ENCODE assay signal across 24 mouse cellular contexts in genomic region chr12:102258522-102259112, GRCm38 (mm10). TPM values are rescaled to one million over a fixed set of nuclear protein-coding genes. Genes with fewer than 3 reads are reported as not detected.
A peak's percentile ranks its signal among the peaks of the same experiment; 100 is the strongest.
DNase-seq lines count a peak whose midpoint lies in the region; ATAC-seq and TF ChIP-seq lines count a peak whose summit lies in the region.
"Had no signal": no experiment of that assay in that cellular context is flagged by ENCODE, and none has a peak within 500 bp of the region (broad histone marks: within the 10 kb centered on the region; RNA-seq: fewer than 3 reads in every experiment).

No protein-coding gene starts in this region.

- H3K9me3 ChIP-seq in hindbrain, postnatal 0 days (ENCODE audit: low read length): no peaks in the 10 kb centered on the region
- H3K9me3 ChIP-seq in hindbrain, embryonic 10.5 days: no peaks in the 10 kb centered on the region
- no peaks in the 10 kb centered on the region for H3K9me3 ChIP-seq in liver, embryonic 12.5 days (replicated peaks)
- H3K9me3 ChIP-seq in midbrain, embryonic 15.5 days: no peaks in the 10 kb centered on the region
- H3K9me3 ChIP-seq in forebrain, embryonic 12.5 days: no peaks in the 10 kb centered on the region
- H3K9me3 ChIP-seq: embryonic facial prominence, embryonic 13.5 days; megakaryocyte, embryonic 14.5 days had no signal

- no peak overlapping the region for H3K4me2 ChIP-seq in hindbrain, postnatal 0 days (ENCODE audit: low read depth, low read length)
- no peak overlapping the region for H3K4me2 ChIP-seq in liver, embryonic 12.5 days
- no peak overlapping the region for H3K4me2 ChIP-seq in midbrain, embryonic 15.5 days
- H3K4me2 ChIP-seq in forebrain, embryonic 12.5 days: no peak overlapping the region
- H3K4me2 ChIP-seq: embryonic facial prominence, embryonic 13.5 days had no signal

- H3K27ac ChIP-seq in hindbrain, postnatal 0 days: no peak overlapping the region
- no peak overlapping the region for H3K27ac ChIP-seq in hindbrain, embryonic 10.5 days
- no peak overlapping the region for H3K27ac ChIP-seq in liver, embryonic 12.5 days
- H3K27ac ChIP-seq in midbrain, embryonic 15.5 days: no peak overlapping the region
- no peak overlapping the region for H3K27ac ChIP-seq in forebrain, embryonic 12.5 days
- H3K27ac ChIP-seq: embryonic facial prominence, embryonic 13.5 days; kidney, postnatal 0 days; layer of hippocampus, adult 2 months; stomach, postnatal 0 days had no signal

- TF ChIP-seq CTCF in hindbrain, postnatal 0 days (IDR thresholded peaks at IDR 0.05; ENCODE audit: low read depth): no peak

- no peaks in the 10 kb centered on the region for H3K27me3 ChIP-seq in hindbrain, postnatal 0 days (ENCODE audit: insufficient read depth, low read length)
- no peaks in the 10 kb centered on the region for H3K27me3 ChIP-seq in hindbrain, embryonic 10.5 days (ENCODE audit: insufficient read depth, poor library complexity, severe bottlenecking)
- no peaks in the 10 kb centered on the region for H3K27me3 ChIP-seq in liver, embryonic 12.5 days (replicated peaks)
- H3K27me3 ChIP-seq in midbrain, embryonic 15.5 days (replicated peaks): no peaks in the 10 kb centered on the region
- H3K27me3 ChIP-seq in forebrain, embryonic 12.5 days: no peaks in the 10 kb centered on the region
- H3K27me3 ChIP-seq: embryonic facial prominence, embryonic 13.5 days had no signal

- H3K4me1 ChIP-seq in hindbrain, postnatal 0 days (ENCODE audit: insufficient read depth, low read length): no peaks in the 10 kb centered on the region
- H3K4me1 ChIP-seq in hindbrain, embryonic 10.5 days (replicated peaks): peaks cover 23% of the 10 kb centered on the region
- peaks cover 13% of the 10 kb centered on the region; the same call in 1 of the 2 replicates for H3K4me1 ChIP-seq in liver, embryonic 12.5 days
- no peaks in the 10 kb centered on the region for H3K4me1 ChIP-seq in midbrain, embryonic 15.5 days
- no peaks in the 10 kb centered on the region for H3K4me1 ChIP-seq in forebrain, embryonic 12.5 days

- no peak for ATAC-seq in hindbrain, postnatal 0 days
- peak; percentile 74 for ATAC-seq in liver, embryonic 12.5 days
- peak; percentile 93 for ATAC-seq in megakaryocyte-erythroid progenitor cell, adult 5-6 weeks (replicated peaks; ENCODE audit: low FRiP score, low TSS enrichment, poor library complexity, severe bottlenecking)
- no peak for ATAC-seq in midbrain, embryonic 15.5 days (replicated peaks)
- no peak for ATAC-seq in forebrain, embryonic 12.5 days (ENCODE audit: low FRiP score)
- ATAC-seq: activated CD4-positive, CD25-positive, alpha-beta regulatory T cell, adult 4 months; lung, postnatal 0 days; midbrain, embryonic 16.5 days had no signal

- 74% methylated on average over 3 of the region's 3 CpGs for WGBS in hindbrain, postnatal 0 days
- 80% methylated on average over 3 of the region's 3 CpGs for WGBS in hindbrain, embryonic 10.5 days
- WGBS in liver, embryonic 12.5 days (ENCODE audit: insufficient replicate concordance): 27% methylated on average over 3 of the region's 3 CpGs
- WGBS in midbrain, embryonic 15.5 days: 80% methylated on average over 3 of the region's 3 CpGs
- 86% methylated on average over 3 of the region's 3 CpGs for WGBS in forebrain, embryonic 12.5 days

- no peak overlapping the region for H3K9ac ChIP-seq in hindbrain, postnatal 0 days (replicated peaks; ENCODE audit: low read length)
- H3K9ac ChIP-seq in liver, embryonic 12.5 days: no peak overlapping the region
- no peak overlapping the region for H3K9ac ChIP-seq in midbrain, embryonic 15.5 days
- no peak overlapping the region for H3K9ac ChIP-seq in forebrain, embryonic 12.5 days
- H3K9ac ChIP-seq: embryonic facial prominence, embryonic 13.5 days had no signal

- DNase-seq in hindbrain, postnatal 0 days (ENCODE audit: low spot score): peak; percentile 19
- DNase-seq in hindbrain, embryonic 10.5 days (ENCODE audit: low spot score): no peak
- DNase-seq in c-Kit-positive CD71-positive TER-119-negative erythroid progenitor cells, embryonic 14.5 days (ENCODE audit: low read depth): peak; percentile 6
- DNase-seq in kidney, postnatal 4 days: no peak
- DNase-seq: adrenal gland, postnatal 10 days; B cell, adult 2 months; cerebellum, adult 2 months; heart, adult 18-20 months; heart, postnatal 4 days; kidney, adult 18-20 months; layer of hippocampus, postnatal 36 days; thymus, postnatal 36 days had no signal

- H3K4me3 ChIP-seq in hindbrain, postnatal 0 days (ENCODE audit: low read length): no peak overlapping the region
- H3K4me3 ChIP-seq in hindbrain, embryonic 10.5 days: no peak overlapping the region
- no peak overlapping the region for H3K4me3 ChIP-seq in liver, embryonic 12.5 days
- H3K4me3 ChIP-seq in midbrain, embryonic 15.5 days: no peak overlapping the region
- H3K4me3 ChIP-seq in forebrain, embryonic 12.5 days (replicated peaks): no peak overlapping the region
- H3K4me3 ChIP-seq: embryonic facial prominence, embryonic 13.5 days; layer of hippocampus, adult 2 months; megakaryocyte, embryonic 14.5 days had no signal

- H3K36me3 ChIP-seq in hindbrain, postnatal 0 days (ENCODE audit: insufficient read depth, low read length): no peaks in the 10 kb centered on the region
- H3K36me3 ChIP-seq in hindbrain, embryonic 10.5 days: no peaks in the 10 kb centered on the region
- H3K36me3 ChIP-seq in liver, embryonic 12.5 days: no peaks in the 10 kb centered on the region
- no peaks in the 10 kb centered on the region for H3K36me3 ChIP-seq in midbrain, embryonic 15.5 days (replicated peaks)
- H3K36me3 ChIP-seq in forebrain, embryonic 12.5 days (replicated peaks): no peaks in the 10 kb centered on the region
- H3K36me3 ChIP-seq: embryonic facial prominence, embryonic 13.5 days had no signal

RNA-seq across cellular contexts. Expression of gene Rin3, which starts 24.2 kb away (rescaled TPM):
- 2.0 and 3.2 TPM in 2 replicates for total RNA-seq in hindbrain, postnatal 0 days (2014; rRNA removed)
- 1.7 and 1.8 TPM in 2 replicates for polyA plus RNA-seq in hindbrain, postnatal 0 days (2015; fragmentation: Nextera tagmentation; extraction: Ambion mirVana)
- polyA plus RNA-seq in hindbrain, embryonic 10.5 days (2016; fragmentation: Nextera tagmentation; extraction: Ambion mirVana): 5.1 TPM in 2 replicates
- 5.8 and 10.3 TPM in 2 replicates for polyA plus RNA-seq in liver, embryonic 12.5 days (2016; fragmentation: Nextera tagmentation; extraction: Ambion mirVana)
- 30.2 and 32.2 TPM in 2 replicates for total RNA-seq in megakaryocyte-erythroid progenitor cell, adult 5-6 weeks (2014; fragmentation: Nextera tagmentation)
- 4.5 and 14.7 TPM in 2 replicates for total RNA-seq in megakaryocyte-erythroid progenitor cell, adult 5-6 weeks (2017)
- polyA plus RNA-seq in midbrain, embryonic 15.5 days (2015; fragmentation: Nextera tagmentation; extraction: Ambion mirVana): 2.4 and 2.8 TPM in 2 replicates
- polyA plus RNA-seq in forebrain, embryonic 12.5 days (2016; fragmentation: Nextera tagmentation; extraction: Ambion mirVana): 2.2 and 2.9 TPM in 2 replicates

Comparison
In these comparisons a context has a peak if more than half of its experiments do, and no peak if none do; other contexts are left out.
1. DNase-seq: peak in hindbrain, postnatal 0 days (single experiment) and c-Kit-positive CD71-positive TER-119-negative erythroid progenitor cells, embryonic 14.5 days (single experiment); none in hindbrain, embryonic 10.5 days (single experiment) and kidney, postnatal 4 days (0 of 2).
2. ATAC-seq: peak in liver, embryonic 12.5 days (single experiment) and megakaryocyte-erythroid progenitor cell, adult 5-6 weeks (single experiment); none in hindbrain, postnatal 0 days (single experiment), midbrain, embryonic 15.5 days (single experiment) and forebrain, embryonic 12.5 days (single experiment).